Mouse (Mus musculus) right cerebral cortex, postnatal 10 days (tissue): ENCODE measurements around the gene Slc35a3.
"Not testable (repeated sequence)": the region's sequence is repeated elsewhere in the genome, so short reads cannot be mapped to it uniquely, and the experiment has no call there.

ENCODE experiments used
- DNase-seq, 2 experiments: peaks; one replicate each; pipeline ENCODE4 v3.0.0; 2021; ENCODE audit warnings: low spot score in 2 of 2

Slc35a3 gene

DNA sequence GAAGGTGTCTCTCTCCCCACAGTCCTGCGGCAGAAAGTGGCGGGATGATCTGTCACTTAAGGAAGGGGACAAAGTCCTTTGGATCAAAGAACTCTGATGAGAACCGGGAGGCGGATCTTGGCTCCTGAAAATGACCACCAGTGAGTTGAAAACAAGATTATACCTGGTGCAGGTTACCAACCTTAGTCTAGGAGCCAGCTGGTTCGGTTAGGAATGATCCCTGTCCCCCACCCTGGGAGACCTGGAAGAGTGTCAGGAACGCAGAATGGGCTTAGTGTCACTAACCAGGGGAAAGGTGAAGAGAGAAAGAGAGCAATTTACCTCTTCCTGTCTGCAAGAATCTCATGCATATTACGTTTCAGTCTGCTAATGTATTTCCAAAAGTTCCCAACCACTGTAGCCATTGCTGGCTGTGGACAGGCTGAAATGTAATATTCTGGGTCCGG is at the start of gene Slc35a3:
Gene Slc35a3, minus strand, starts transcription at position 396 of the 446 bp plus-strand sequence.
- peak in 1 of 2 experiments; percentile 24 for DNase-seq

DNA sequence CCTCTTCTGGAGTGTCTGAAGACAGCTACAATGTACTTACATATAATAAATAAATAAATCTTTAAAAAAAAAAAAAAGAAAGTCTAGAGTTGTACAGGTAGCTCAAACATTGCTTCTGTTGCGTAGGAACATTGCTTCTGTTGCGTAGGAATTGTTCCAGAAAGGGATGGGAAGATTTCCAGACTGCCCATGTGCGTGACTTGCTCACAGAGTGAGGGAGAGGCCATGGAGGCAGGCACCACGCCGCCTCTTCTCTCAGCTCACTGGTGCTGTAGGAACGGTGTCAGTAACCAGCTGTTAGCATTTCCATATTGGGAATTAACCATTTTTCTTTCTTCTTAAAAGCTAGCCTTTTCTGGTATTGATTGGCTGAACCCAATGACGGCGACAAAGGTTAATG is 40.2 kb upstream of the Slc35a3 start:
- DNase-seq: no peak

DNA sequence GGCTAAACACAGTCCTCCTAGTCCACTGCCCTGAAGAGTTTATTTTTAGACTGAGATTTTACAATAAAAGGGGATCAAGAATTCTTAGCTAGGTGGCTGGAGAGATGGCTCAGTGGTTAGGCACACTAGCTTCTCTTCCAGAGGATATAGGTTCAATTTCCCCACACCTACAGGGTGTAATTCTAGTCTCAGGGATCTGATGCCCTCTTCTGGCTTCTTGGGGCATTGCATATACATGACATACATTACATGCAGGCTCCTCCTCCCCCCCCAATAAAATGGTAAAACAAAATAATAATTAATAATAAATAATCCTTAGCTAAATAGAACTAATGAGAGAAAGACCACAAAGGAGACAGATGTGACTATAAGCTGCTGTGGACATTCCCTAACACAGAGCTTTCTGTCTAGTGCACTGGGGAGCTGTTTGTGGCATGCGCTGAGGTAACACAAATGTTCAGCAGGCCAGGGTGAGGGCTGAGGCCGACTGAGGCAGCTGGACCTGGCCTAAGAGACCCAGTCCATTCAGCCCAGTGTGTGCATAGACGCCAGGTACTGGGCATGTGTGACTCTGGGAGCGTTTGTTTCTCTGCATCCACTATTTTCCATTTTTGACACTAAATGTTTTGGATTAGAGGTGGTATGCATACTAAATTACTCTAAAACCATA is 38.7 kb upstream of the Slc35a3 start:
- DNase-seq: peak; percentile 36 to 57

DNA sequence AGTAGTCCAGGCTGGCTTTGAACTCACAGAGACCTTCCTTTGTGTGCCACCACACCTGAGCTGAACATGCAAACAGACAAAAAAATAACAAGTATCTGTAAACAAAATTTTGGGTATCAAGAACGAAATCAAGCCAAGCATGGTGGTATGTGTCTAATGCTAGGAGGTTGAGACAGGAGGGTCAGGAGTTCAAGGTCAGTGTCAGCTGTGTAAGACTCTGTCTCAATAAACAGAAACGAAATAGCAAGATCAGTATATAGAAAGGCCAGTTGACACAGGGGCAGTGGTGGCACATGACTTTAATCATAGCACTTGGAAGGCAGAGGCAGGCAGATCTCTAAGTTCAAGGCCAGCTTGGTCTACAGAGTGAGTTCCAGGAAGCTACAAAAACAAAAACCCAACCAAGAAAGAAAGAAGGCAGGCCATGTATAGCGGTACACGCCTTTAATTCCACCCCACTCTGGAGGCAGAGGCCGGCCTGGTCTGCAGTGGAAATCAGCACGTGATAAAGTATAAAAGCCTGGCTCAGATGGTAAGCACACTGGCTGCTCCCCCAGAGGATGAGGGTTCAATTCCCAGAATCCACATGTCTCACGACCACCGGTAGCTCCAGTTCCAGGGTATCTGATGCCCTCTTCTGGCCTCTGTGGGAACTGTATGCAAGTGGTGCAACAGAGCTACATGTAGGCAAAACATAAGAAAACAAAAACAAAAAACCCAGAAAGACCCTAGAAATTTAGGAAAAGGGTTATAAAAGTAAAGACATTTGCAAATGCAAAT is 36.0 kb upstream of the Slc35a3 start:
- peak; percentile 44 to 56 for DNase-seq

DNA sequence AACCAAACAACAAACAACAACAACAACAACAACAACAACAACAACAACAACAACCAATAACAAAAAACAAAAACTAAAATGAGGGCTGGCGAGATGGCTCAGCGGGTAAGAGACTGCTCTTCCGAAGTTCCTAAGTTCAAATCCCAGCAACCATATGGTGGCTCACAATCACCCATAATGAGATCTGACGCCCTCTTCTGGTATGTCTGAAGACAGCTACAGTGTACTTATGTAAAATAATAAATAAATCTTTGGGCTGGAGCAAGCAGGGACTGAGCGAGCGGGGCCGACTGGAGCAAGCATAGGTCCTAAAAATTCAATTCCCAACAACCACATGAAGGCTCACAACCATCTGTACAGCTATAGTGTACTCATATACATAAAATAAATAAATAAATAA is 35.0 kb upstream of the Slc35a3 start:
- not testable (repeated sequence) for DNase-seq

DNA sequence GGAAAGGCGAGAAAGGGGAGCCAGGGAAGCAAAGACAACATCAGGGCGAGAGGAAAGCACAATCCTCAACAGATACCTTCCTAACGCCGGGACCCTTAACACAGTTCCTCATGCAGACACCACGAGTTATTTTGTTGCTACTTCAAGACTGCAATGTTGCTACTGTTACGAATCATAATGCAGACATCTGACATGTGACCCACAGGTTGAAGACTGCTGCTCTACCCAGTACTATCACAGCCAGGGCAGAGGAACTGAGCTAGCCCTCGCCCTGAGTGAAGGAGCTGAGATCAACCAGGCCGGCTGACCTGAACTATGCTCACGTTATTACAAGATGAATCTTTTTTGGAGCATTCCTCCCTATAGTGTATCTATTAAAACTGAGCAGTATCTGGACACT is 28.3 kb upstream of the Slc35a3 start:
- DNase-seq: no peak

DNA sequence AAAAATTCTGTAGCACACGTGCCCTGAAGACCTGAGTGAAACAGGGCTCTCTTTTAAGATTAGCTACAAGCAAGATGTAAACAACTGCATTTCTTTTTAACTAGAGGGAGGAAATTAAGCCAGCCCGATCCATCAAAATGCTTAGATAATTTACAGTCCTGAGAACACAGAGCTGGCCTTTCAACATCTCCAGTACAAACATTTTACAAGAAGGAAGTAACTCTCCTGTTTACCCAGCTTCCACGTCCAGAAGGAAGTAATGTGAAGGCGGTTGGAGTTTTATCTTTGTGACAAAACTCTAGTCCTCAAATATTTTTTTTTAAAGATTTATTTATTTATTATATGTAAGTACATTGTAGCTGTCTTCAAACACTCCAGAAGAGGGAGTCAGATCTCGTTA is 27.5 kb upstream of the Slc35a3 start:
- DNase-seq: no peak

DNA sequence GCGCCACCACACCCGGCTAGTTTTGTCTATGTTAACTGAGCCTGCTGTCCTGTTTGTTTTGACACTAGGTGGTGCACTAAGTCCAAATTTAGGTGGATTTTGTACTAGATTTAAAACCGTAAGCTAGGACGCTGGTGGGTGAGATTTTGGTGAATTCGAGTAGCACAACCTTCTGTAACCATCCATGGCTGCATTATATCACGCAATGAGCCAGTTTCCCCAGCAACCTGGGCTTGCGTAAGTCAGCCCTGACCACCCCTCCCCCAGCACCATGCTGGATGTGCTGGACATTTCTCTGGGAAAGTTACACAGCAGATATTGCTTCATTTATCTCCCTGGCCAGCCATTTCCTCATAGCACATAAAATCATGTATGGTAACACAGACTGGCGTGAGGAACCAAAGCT is 24.7 kb upstream of the Slc35a3 start:
- no peak for DNase-seq

DNA sequence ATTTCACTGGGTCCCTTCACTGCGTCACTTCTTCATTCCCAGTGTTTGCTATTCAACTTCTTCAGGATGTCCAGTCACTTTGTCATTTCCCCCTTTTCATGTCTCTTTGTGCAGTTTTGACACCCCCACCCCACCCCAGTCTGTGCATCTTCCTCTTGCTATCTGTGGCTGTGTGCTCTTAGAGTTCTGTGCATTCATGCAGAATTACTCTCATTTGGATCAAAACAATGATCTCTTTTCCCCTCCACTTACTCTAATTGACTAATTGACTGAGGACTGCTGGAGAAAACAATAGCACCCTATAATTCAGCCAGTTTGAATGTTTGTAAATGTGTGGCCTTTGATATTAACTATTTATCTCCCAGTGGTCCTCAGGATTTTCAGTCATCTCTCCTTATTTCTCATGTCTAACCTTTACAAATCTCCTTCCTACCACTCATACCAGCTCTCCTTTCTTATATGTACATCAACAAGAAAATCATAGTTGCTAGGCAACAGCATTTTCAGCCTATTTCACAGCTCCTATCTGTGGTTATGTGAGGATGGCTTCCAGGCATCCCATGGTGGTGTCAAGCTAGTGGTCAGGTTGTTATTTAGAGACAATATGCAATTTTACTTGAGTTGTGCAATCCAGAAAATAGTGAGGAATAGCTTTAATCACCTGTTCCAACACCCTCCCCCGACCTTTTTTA is 17.0 kb upstream of the Slc35a3 start:
- DNase-seq: no peak

DNA sequence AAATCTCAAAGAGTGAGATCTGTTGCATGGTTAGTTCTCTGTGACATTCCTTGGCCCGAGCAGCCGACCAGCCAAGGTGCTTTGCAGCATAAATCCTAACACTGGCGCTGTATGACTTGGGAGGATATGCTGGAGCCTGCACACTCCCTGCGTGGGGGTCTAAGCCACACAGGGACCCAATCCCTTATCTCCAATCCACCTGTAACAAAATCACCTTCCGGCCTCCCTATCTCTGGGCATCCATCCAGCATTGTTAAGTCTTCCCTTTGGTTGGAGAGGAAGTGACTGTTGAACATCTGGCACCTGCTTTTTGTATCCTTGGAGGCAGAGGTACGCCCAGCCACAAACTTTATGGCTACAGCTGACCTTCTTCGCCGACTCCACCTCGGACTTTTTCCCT is 14.2 kb upstream of the Slc35a3 start:
- no peak for DNase-seq

DNA sequence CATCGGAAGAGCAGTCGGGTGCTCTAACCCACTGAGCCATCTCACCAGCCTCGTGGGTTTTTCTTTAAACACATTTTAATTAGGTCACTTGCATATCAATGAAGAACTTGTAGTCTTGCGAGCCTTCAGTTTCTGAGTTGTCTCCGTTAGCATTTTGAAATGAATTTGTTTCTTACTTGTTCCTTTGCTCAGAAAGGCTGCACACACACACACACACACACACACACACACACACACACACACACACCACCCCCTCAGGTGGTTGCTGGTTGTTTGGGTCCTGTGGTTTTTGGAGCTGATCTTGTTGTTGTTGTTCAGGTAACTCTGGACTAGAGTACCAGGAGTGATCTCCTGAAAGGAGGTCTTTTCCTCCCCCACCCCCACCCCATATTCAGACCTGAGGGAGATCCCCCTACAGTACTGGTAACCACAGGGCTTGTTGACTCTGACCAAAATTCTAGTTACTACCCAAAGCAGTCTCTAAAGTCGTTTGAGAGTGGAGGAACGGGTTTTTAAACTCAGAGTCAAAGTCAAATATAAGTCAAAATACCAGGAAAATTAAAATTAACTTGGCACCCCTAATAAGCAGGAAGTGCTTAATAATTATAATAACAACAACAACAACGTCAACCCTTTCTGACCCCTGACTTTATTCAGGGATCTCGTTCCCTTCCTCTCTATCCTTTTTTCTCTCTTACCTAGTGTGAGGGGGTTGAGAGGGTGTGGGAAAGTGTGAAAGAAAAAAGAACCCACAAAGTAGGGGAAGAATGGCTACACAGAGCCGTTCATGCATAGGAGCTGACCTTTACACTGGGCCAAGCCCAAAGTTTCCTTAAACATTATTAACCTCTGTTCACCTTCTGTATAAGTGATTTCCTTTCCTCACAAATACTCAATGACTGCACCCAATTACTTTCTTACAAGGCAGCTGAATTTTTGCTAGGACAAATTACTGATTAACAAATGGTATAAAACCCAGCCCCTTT is 11.2 kb upstream of the Slc35a3 start:
- DNase-seq: no peak

DNA sequence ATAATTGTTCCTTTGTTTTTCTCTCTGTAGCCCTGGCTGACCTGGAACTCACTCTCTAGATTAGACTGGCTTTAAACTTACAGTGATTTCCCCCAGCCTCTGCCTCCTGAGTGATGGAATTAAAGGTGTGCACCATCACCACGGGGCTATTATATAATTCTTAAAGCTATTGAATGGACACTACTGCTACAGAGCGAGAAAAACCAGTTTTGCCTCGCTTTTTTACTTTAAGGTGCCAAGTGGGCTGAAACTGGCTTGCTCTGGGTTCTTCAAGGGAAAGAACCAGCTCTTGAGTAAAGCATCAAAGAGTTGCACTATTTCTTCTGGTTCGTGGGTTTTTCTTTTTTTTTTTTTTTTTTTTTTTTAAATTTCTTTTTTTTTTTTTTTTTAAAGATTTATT is 10.3 kb upstream of the Slc35a3 start:
- DNase-seq: no peak

DNA sequence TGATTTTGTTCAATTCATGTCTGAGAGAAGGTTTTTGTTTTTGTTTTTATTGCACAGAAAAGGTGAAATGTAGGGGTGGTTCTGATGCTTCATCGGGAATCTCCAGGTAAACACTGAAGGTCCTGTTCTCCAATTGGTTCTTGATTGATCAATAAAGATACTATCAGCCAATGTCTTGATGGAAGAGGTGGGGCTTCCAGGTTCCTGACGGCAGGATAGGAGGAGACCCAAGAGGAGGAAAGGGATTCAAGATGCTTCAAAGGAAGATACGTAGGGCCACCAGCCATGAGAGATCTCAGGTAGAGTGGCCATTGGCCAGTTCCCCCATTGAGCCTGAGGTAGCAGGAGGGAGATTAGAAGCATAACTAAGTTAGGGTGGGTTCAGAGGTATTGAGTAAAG is 6.3 kb upstream of the Slc35a3 start:
- no peak for DNase-seq

DNA sequence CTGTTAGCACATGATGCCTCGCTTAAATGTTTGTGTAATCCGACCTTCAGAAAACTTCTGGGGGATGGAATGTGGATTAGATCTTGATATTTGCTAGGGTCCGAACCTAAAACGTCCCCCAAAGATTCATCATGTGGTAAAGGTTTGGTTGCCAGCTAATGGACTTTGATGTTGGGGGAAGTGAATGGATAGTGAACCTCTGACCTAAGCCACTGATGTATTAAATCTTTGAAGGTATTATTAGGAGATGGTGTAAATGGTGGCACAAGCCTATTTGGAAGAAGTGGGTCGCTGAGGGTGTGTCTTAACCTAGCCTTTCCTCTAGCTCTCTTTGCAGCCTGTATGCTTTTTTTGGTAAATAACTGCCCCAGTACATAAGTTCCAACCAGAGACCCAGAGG is 400 bp upstream of the Slc35a3 start:
- no peak for DNase-seq

DNA sequence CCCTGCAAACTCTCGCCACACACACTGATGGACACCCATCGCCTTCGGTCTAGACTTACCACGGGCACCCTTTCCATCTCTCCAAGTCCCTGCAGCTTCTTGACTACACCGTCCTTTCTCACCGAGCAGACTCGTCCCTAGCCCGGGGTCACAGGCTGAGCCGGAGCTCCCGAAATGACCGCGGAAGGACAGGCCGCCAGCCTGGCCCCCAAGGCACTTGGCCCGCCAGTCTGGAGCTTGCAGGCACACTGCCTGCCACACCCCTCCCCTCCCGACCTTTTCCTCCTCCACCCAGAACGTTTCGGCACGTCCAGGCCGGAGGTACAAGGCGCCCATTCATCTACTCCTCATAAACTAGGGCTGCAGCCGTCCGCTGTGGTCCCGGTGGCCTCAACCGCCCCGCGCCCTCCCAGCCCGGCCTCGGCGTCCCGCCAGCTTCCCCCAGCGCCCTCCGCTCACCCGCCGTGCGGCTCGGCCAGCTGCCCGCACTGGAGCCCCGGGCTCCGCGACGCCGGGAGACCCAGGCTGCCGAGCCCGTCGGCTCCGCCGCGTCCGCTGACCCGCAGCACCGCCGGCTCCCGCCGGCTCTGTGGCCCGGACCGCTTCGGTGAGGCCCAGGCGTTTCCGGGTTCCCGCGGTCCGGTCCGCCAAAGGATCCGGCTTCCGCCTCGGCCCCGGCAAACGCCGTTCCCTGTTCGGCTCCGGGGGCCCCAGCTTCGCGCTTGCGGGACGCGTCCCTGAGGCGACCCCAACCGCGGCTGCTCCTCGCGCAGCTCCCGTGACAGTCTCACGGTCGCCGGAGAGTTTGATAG is 801 bp downstream of the Slc35a3 start:
- peak; percentile 86 to 87 for DNase-seq

DNA sequence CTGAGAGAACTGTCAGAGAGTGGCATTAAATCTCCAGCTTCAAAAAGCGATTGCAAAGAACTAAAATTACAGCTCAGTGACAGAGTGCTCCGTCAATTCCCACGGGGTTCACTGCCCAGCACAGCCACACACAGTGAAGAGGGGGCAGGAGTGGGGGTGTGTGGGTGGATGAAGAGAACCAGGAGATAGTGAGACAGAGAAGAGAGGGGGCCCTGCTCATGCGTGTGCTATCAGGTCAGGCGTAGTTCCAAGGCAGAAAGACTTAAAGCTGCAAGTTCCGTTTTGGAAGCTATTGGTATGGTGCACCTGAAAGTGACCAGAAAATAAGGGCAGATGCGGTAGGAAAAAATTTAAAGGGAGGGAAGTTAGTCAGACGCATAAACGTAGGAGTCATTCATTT is 1.7 kb downstream of the Slc35a3 start:
- DNase-seq: no peak

DNA sequence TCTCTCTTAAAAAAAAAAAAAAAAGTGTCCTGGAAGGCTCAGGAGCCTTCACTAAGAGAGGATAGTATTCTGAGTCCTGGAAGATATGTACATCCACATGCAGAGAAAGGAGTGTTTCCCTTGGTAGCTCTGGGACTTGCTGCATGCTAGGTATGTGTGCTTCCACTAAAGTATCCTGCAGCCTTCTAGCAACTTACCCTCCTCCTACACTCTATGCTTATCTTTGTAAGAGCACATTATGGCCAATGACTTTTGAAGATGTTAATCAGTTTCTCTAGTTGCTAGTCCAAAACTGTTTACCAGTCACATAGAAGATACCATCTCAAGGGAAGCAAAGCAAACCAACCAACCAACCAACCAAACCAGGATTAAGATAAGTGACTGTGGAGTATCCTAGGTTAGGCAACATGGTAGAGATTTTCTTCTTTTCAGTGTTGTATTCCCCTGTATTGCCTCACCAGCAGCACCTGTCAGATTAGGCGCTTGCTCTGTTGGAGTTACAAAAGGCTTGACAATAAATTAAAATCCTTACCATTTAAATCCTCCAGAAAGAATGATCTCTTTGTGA is 6.9 kb downstream of the Slc35a3 start:
- no peak for DNase-seq

DNA sequence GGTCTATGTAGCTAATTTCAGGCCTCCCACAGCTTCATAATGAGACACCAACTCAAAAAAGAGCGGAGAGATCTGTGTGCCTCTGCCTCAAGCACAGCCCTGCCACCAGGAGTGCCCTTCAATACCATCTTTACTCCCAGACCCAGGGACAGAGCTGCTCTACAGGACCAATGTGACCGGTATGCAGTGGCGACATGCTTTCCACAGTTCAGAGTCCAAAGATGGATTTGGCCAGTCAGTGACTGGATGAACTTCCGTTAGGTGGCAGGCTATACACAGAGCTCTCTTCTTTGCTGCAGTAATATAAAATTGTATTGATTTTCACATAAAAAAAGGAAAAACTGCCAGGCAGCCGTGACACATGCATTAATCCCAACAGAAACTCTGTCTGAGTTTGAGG is 8.8 kb downstream of the Slc35a3 start:
- no peak for DNase-seq

DNA sequence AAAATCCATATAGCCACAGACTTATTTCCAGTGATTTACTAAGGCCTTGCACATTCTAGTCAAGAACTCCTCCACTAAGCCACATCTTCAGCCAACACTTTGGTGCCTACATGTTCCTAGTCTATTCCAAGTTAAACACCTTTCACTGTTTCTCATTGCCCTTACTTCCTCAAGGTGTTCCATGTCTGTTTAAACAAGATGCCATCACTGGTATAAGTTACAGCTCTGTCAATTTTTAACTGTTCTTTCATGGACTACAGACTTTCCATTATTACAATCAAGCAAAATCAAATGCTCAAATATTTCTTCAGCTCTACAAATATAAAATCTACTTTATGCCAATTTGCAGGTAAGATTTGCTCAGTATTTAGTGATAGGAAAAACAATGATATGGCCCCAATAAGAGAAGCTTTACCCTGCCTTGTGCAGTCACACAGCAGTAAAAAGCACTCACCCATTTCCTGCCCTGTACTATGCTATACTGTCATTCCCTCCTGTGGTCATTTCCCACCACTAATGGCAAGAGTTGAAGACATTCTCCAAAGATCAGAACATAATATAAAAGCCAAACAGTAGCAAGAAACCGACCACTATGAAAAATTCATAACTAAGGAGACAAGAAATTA is 9.9 kb downstream of the Slc35a3 start:
- no peak for DNase-seq

DNA sequence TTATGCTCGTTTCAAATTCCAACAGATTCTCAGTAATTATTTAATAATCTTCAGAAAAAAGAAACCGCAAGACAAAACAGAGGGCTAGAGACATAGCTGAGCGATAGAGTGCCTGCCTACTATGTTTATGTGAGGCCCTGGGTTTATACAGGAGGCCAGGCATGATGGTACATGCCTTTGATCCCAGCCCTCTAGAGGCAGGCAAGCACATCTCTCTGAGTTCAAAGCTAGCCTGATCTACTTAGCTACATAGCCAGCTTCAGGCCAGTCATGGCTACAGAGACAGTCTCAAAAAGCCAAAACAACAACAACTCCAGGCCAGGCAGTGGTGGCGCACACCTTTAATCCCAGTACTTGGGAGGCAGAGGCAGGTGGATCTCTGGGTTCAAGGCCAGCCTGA is 11.0 kb downstream of the Slc35a3 start:
- DNase-seq: no peak
